8 mouse cellular contexts compared by ENCODE assay signal in genomic region chr15:5915261-5915660, GRCm38 (mm10).
A peak's percentile ranks its signal among the peaks of the same experiment; 100 is the strongest.
DNase-seq lines count a peak whose midpoint lies in the region; ATAC-seq and TF ChIP-seq lines count a peak whose summit lies in the region.

No protein-coding gene starts in this region.

- no peak for TF ChIP-seq CTCF in thymus, adult 2 months (IDR thresholded peaks at IDR 0.05; ENCODE audit: borderline replicate concordance, control insufficient read depth, extremely low read depth, insufficient read depth, low read length, poor library complexity)

- intact Hi-C loops in heart, postnatal 10 days (cut with DNase I): loop anchor here (1.0 to 10.0 kb wide), 2 partner anchors 290 to 679 kb away; no protein-coding TSS in a partner anchor

- no peaks in the 10 kb centered on the region for H3K36me3 ChIP-seq in thymus, adult 2 months (ENCODE audit: control insufficient read depth, insufficient read depth, low read length)

- no peaks in the 10 kb centered on the region for H3K4me1 ChIP-seq in thymus, adult 2 months (replicated peaks; ENCODE audit: control insufficient read depth, insufficient read depth, low read length)

- H3K27ac ChIP-seq in thymus, adult 2 months (ENCODE audit: control insufficient read depth, insufficient read depth, low read length): no peak overlapping the region

- DNase-seq in heart, postnatal 10 days: peak; percentile 47 to 65
- no peak for DNase-seq in heart, adult 11 months
- peak; percentile 39 for DNase-seq in thymus, adult 2 months
- DNase-seq in thymus, adult 18-20 months: no peak
- DNase-seq in brain, embryonic 18.5 days (ENCODE audit: low read depth, low spot score): peak; percentile 2
- DNase-seq in kidney, postnatal 36 days: peak; percentile 52 to 68
- peak; percentile 17 for DNase-seq in retina, postnatal 7 days (ENCODE audit: low read depth, low spot score)

- H3K4me3 ChIP-seq in thymus, adult 2 months (ENCODE audit: control insufficient read depth, insufficient read depth, low read length): no peak overlapping the region

- TF ChIP-seq POLR2A in thymus, adult 2 months (IDR thresholded peaks at IDR 0.05; ENCODE audit: control insufficient read depth, extremely low read depth, insufficient read depth, low read length, poor library complexity): no peak

- H3K27me3 ChIP-seq in thymus, adult 2 months (ENCODE audit: control insufficient read depth, insufficient read depth, low read length): no peaks in the 10 kb centered on the region

- no peak for ATAC-seq in megakaryocyte-erythroid progenitor cell, adult 5-6 weeks (replicated peaks; ENCODE audit: low FRiP score, low TSS enrichment, poor library complexity, severe bottlenecking)

- WGBS in thymus, adult 2 months: 7% methylated on average over 2 of the region's 2 CpGs

Comparison
In these comparisons a context has a peak if more than half of its experiments do, and no peak if none do; other contexts are left out.
1. DNase-seq: peak in heart, postnatal 10 days (2 of 2), thymus, adult 2 months (single experiment), brain, embryonic 18.5 days (single experiment), kidney, postnatal 36 days (2 of 2) and retina, postnatal 7 days (single experiment); none in heart, adult 11 months (single experiment) and thymus, adult 18-20 months (0 of 2).